ENCODE assay signal across 7 mouse cellular contexts in the genomic region with DNA sequence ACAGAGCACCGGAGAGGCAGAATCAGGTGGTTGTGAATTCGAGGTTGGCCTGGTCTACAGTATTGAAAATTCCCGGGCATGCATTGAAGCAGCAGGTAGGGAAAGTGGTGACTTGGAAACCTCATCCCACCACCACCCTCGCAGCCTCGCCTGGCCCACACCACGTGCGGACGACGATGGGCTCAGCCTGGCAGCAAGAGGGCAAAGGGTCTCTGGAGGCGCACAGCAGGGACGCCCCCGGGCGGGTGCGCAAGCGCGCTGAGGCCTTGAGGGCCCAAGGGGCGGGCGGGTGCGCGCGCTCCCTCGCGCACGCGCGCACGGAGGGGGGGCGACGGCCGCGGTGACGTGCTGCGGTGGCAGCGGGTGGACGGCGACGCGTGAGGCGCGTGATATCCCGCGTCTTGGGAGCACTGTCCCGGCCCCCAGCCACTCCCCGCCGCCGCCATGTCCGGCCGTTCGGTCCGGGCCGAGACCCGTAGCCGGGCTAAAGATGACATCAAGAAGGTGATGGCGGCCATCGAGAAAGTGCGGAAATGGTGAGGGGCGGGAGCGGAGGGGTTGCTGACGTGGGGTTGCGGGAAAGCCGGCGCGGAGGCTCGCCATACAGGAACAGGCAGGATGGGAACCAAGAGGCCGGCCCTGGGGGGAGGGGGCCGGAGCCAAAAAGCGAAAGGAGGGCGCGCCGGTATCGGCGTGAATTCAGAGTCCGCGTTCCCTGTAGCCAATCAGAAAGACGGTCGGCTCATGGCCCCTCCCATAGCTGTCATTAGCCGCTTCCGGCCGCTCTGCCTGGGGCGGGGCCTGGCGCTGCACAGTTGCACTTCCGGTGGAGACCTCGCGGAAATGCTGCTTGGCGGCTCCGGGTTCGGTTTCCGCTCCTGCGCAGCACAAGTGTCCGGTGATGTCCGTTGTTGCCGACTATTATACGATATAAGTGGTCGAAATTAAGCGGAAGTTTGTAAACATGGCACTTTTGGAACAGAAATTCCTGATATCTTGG. TPM values are rescaled to one million over a fixed set of nuclear protein-coding genes. Genes with fewer than 3 reads are reported as not detected.
DNase-seq lines count a peak whose midpoint lies in the region; ATAC-seq lines count a peak whose summit lies in the region.

A gene (plus strand): TSS at position 221 of the 1,000 bp plus-strand sequence.

- peaks cover 5% of the 10 kb centered on the region; the same call in 1 of the 2 replicates for H3K4me1 ChIP-seq in embryonic facial prominence, embryonic 12.5 days
- no peaks in the 10 kb centered on the region for H3K4me1 ChIP-seq in limb, embryonic 11.5 days (ENCODE audit: control insufficient read depth, insufficient read depth, low read length)
- H3K4me1 ChIP-seq in midbrain, embryonic 14.5 days (ENCODE audit: control insufficient read depth, insufficient read depth, low read length) = no peaks in the 10 kb centered on the region; the same call in 1 of the 2 replicates

- H3K4me3 ChIP-seq in embryonic facial prominence, embryonic 12.5 days = peak within 1 kb of the TSS; percentile 65
- H3K4me3 ChIP-seq in limb, embryonic 11.5 days (ENCODE audit: low read depth, low read length) = peak within 1 kb of the TSS; percentile 71
- peak within 1 kb of the TSS; percentile 65 for H3K4me3 ChIP-seq in midbrain, embryonic 14.5 days (replicated peaks; ENCODE audit: low read depth, low read length)

- peaks cover 26% of the 10 kb centered on the region for H3K36me3 ChIP-seq in embryonic facial prominence, embryonic 12.5 days
- H3K36me3 ChIP-seq in limb, embryonic 11.5 days (ENCODE audit: control insufficient read depth, insufficient read depth, low read length) = peaks cover 6% of the 10 kb centered on the region; the same call in 1 of the 2 replicates
- H3K36me3 ChIP-seq in midbrain, embryonic 14.5 days (ENCODE audit: control insufficient read depth, insufficient read depth, low read length) = peaks cover 22% of the 10 kb centered on the region

- no peaks in the 10 kb centered on the region for H3K9me3 ChIP-seq in embryonic facial prominence, embryonic 12.5 days
- H3K9me3 ChIP-seq in limb, embryonic 11.5 days (ENCODE audit: control insufficient read depth, low read length) = no peaks in the 10 kb centered on the region
- H3K9me3 ChIP-seq in midbrain, embryonic 14.5 days (ENCODE audit: control insufficient read depth, low read length) = no peaks in the 10 kb centered on the region

- ATAC-seq in embryonic facial prominence, embryonic 12.5 days (ENCODE audit: insufficient number of reproducible peaks, insufficient read depth, low FRiP score, low TSS enrichment) = peak; percentile 94
- peak; percentile 97 for ATAC-seq in limb, embryonic 11.5 days (ENCODE audit: insufficient number of reproducible peaks, low FRiP score, low TSS enrichment, low read depth)
- peak; percentile 97 for ATAC-seq in midbrain, embryonic 14.5 days (ENCODE audit: low FRiP score, low TSS enrichment)

- H3K4me2 ChIP-seq in embryonic facial prominence, embryonic 12.5 days (replicated peaks) = peak within 1 kb of the TSS; percentile 86
- peak within 1 kb of the TSS; percentile 82 for H3K4me2 ChIP-seq in limb, embryonic 11.5 days (ENCODE audit: low read depth, severe bottlenecking)
- peak within 1 kb of the TSS; percentile 65 for H3K4me2 ChIP-seq in midbrain, embryonic 14.5 days (ENCODE audit: low read length)

- H3K27me3 ChIP-seq in embryonic facial prominence, embryonic 12.5 days = no peaks in the 10 kb centered on the region
- no peaks in the 10 kb centered on the region for H3K27me3 ChIP-seq in limb, embryonic 11.5 days (ENCODE audit: control insufficient read depth, insufficient read depth, low read length)
- H3K27me3 ChIP-seq in midbrain, embryonic 14.5 days (ENCODE audit: control insufficient read depth, insufficient read depth, low read length) = no peaks in the 10 kb centered on the region

- peak within 1 kb of the TSS; percentile 99 for H3K27ac ChIP-seq in embryonic facial prominence, embryonic 12.5 days
- peak within 1 kb of the TSS; percentile 97 for H3K27ac ChIP-seq in limb, embryonic 11.5 days (replicated peaks; ENCODE audit: low read depth, low read length)
- peak within 1 kb of the TSS; percentile 100 for H3K27ac ChIP-seq in midbrain, embryonic 14.5 days (replicated peaks; ENCODE audit: low read depth, low read length)

- peak within 1 kb of the TSS; percentile 76 for H3K9ac ChIP-seq in embryonic facial prominence, embryonic 12.5 days
- H3K9ac ChIP-seq in limb, embryonic 11.5 days (ENCODE audit: low read length) = peak within 1 kb of the TSS; percentile 83
- H3K9ac ChIP-seq in midbrain, embryonic 14.5 days (replicated peaks; ENCODE audit: low read length) = peak within 1 kb of the TSS; percentile 86

- WGBS in embryonic facial prominence, embryonic 12.5 days = 2% methylated on average over 95 of the region's 95 CpGs
- 2% methylated on average over 80 of the region's 95 CpGs for WGBS in limb, embryonic 11.5 days
- 2% methylated on average over 88 of the region's 95 CpGs for WGBS in midbrain, embryonic 14.5 days

- DNase-seq in adrenal gland, postnatal 25 days = peak; percentile 95
- DNase-seq in heart, adult 11 months = peak; percentile 100
- DNase-seq in kidney, adult 18-20 months = peak; percentile 96
- peak; percentile 98 for DNase-seq in limb, embryonic 11.5 days (ENCODE audit: low spot score)
- peak; percentile 98 for DNase-seq in midbrain, embryonic 14.5 days
- DNase-seq in spleen, adult 18-20 months = peak; percentile 92 to 95

RNA-seq across cellular contexts. Expression of the gene that starts here (rescaled TPM):
- 63.2 and 64.0 TPM in 2 replicates for total RNA-seq in adrenal gland, postnatal 25 days (2021)
- polyA plus RNA-seq in embryonic facial prominence, embryonic 12.5 days (2016; fragmentation: Nextera tagmentation; extraction: Ambion mirVana) = 47.5 and 47.7 TPM in 2 replicates
- polyA plus RNA-seq in limb, embryonic 11.5 days (2014; fragmentation: Nextera tagmentation; extraction: Ambion mirVana) = 39.5 and 45.6 TPM in 2 replicates
- polyA plus RNA-seq in midbrain, embryonic 14.5 days (2014; fragmentation: Nextera tagmentation; extraction: Ambion mirVana) = 38.8 and 43.0 TPM in 2 replicates

Comparison
In these comparisons a context has a peak if more than half of its experiments do, and no peak if none do; other contexts are left out.
1. Peak in every context shown above with its lines: DNase-seq, ATAC-seq, H3K4me3 ChIP-seq and H3K27ac ChIP-seq.